Mouse (Mus musculus) lung, postnatal 0 days (tissue): ENCODE measurements around the gene Aim2.

Source experiments
- CTCF ChIP-seq: IDR thresholded peaks from 2 replicates; pipeline ENCODE4 v1.5.1; 2016; ENCODE audit warnings: antibody characterized with exemption, mild to moderate bottlenecking
- EP300 ChIP-seq: IDR thresholded peaks from 2 replicates; pipeline ENCODE4 v1.6.1; 2016; ENCODE audit warnings: antibody characterized with exemption, mild to moderate bottlenecking, control low read depth

- TF ChIP-seq CTCF (no peak), EP300 (no peak)
These were observed 6.7 kb upstream of the Aim2 start for GRCm38 (mm10) chr1:173343934-173344333.
